Mouse (Mus musculus): ENCODE data around the gene Dap3.
"Not testable (repeated sequence)": the region's sequence is repeated elsewhere in the genome, so short reads cannot be mapped to it uniquely, and the experiment has no call there.

The Dap3 gene

GRCm38 (mm10) chr3:88913511-88914383 lies 37.2 kb downstream of the Dap3 start, which contains the start of gene Msto1:
Msto1 (minus strand) TSS chr3:88913999.
- DNase-seq (ENCODE audit: low spot score): peak; percentile 86

DNA sequence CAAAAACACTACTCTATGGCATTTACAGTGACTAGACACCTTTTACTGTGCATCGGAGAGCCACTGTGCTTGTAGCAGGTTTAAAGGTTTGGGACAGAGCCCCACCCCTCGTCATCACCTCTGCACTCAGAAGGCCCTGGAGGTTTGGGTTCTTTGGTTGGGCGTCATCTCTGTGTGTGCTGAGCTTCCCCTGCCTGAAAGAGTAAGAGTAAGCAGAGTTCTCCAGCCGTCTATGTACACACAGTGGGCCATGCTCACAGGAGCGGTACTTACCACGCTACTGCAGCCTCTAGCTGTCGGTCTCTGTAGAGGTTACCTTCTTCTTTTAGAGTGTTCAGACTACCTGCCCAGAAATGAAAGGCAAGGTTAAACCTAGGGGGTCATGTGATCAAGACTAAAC lies 38.4 kb downstream of the Dap3 start:
- DNase-seq (ENCODE audit: low spot score): no peak

GRCm38 (mm10) chr3:88906393-88907159 lies 44.4 kb downstream of the Dap3 start:
- DNase-seq (ENCODE audit: low spot score): no peak

DNA sequence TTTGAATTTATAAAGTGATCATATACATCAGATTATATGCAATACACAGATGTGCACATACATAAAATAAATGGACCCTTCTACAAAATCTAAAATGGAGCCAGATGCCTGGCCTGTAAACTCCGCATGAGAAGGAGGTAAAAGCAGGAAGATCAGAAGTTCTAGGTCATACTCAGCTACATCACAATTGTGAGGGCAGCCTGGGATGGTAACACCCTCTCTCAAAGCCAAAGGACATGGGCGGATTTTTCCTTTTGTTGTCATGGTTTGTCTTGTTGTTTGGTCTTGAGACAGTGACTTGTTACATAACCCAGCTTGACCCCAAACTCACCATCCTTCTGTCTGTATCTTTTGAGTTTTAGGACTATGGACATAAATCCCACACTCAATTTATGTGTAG lies 45.2 kb downstream of the Dap3 start:
- DNase-seq (ENCODE audit: low spot score): no peak

- no peak for DNase-seq (ENCODE audit: low spot score)
These were observed 45.8 kb downstream of the Dap3 start for GRCm38 (mm10) chr3:88905209-88905608.

GRCm38 (mm10) chr3:88904803-88905202 lies 46.2 kb downstream of the Dap3 start:
- DNase-seq (ENCODE audit: low spot score): no peak

DNA sequence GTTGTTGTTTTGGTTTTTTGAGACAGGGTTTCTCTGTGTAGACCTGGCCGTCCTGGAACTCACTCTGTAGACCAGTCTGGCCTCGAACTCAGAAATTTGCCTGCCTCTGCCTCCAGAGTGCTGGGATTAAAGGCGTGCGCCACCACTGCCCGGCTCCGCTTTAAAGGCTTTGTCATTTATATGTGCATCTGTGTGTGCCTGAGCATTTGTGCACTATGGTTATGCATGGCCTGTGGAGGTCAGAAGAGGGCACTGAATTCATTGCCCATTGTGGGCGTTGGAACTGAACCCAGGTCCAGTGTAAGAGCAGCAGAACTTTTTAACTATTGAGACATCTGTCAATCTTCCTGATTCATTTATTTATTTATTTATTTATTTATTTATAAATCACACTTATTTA lies 58.0 kb downstream of the Dap3 start:
- DNase-seq (ENCODE audit: low spot score): not testable (repeated sequence)

DNA sequence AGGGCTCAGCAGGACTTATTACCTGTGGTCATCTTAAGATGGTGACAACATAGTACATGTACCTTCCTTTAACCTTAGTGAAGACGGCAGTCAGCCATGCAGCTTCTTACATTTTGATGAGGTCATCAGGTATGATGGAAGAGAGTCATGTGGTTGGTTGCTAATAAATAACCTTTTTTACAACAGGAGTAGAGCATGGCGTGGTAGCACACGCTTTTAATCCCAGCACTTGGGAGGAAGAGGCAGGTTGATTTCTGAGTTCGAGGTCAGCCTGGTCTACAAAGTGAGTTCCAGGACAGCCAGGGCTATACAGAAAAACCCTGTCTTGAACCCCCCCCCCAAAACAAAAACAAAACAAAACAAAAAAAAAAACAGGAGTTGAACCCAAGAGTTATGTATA lies 68.4 kb downstream of the Dap3 start:
- DNase-seq (ENCODE audit: low spot score): not testable (repeated sequence)
